ENCODE assay signal across 13 mouse cellular contexts in the genomic region with DNA sequence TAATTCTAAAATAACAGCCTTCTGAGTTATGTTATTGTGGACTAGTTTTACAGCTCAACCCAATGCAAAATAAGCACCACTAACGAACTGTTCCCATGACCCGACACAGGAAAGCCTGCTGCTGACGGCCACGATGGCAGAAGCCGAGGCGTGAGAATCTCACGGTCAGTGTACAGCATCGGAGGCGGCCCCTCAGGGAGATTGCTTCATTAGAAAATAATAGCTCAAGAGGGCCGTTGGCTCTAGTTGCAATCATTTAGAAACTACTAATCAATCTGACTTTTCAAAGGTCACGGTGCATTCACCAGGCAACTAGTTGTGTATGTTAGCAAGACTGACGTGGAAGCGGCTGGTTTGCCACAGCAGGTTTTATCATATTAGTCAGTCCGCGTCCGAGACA. TPM values are rescaled to one million over a fixed set of nuclear protein-coding genes. Genes with fewer than 3 reads are reported as not detected.
DNase-seq lines count a peak whose midpoint lies in the region; ATAC-seq lines count a peak whose summit lies in the region.
"Had no signal": no experiment of that assay in that cellular context is flagged by ENCODE, and none has a peak within 500 bp of the region (broad histone marks: within the 10 kb centered on the region; RNA-seq: fewer than 3 reads in every experiment).

No protein-coding gene starts in this region.

- ATAC-seq in kidney, embryonic 15.5 days (replicated peaks; ENCODE audit: low FRiP score): no peak
- ATAC-seq in neural tube, embryonic 11.5 days (ENCODE audit: insufficient read depth, low FRiP score, low TSS enrichment): no peak
- ATAC-seq in neural tube, embryonic 15.5 days (ENCODE audit: low FRiP score): no peak
- ATAC-seq in hindbrain, embryonic 11.5 days (ENCODE audit: low FRiP score): peak; percentile 51; the same call in 1 of the 2 replicates
- no peak for ATAC-seq in stomach, embryonic 16.5 days (ENCODE audit: insufficient read depth, low FRiP score)

- peaks cover 15% of the 10 kb centered on the region for H3K4me1 ChIP-seq in kidney, embryonic 15.5 days
- H3K4me1 ChIP-seq in neural tube, embryonic 11.5 days (ENCODE audit: control insufficient read depth, insufficient read depth, low read length): peaks cover 2% of the 10 kb centered on the region; the same call in 1 of the 2 replicates
- H3K4me1 ChIP-seq in neural tube, embryonic 15.5 days: no peaks in the 10 kb centered on the region; the same call in 1 of the 2 replicates
- no peaks in the 10 kb centered on the region for H3K4me1 ChIP-seq in hindbrain, embryonic 11.5 days (replicated peaks; ENCODE audit: control insufficient read depth, insufficient read depth, low read length)
- peaks cover 12% of the 10 kb centered on the region; the same call in 1 of the 2 replicates for H3K4me1 ChIP-seq in stomach, embryonic 16.5 days (ENCODE audit: control insufficient read depth, insufficient read depth, low read length)
- H3K4me1 ChIP-seq: intestine, embryonic 15.5 days; limb, embryonic 13.5 days had no signal

- WGBS in kidney, embryonic 15.5 days: 47% methylated on average over 16 of the region's 16 CpGs
- WGBS in neural tube, embryonic 11.5 days: 51% methylated on average over 16 of the region's 16 CpGs
- 37% methylated on average over 16 of the region's 16 CpGs for WGBS in neural tube, embryonic 15.5 days
- WGBS in hindbrain, embryonic 11.5 days: 44% methylated on average over 16 of the region's 16 CpGs
- 44% methylated on average over 16 of the region's 16 CpGs for WGBS in stomach, embryonic 16.5 days

- H3K4me3 ChIP-seq in kidney, embryonic 15.5 days (replicated peaks): no peak overlapping the region
- no peak overlapping the region for H3K4me3 ChIP-seq in neural tube, embryonic 11.5 days (ENCODE audit: low read depth, low read length)
- H3K4me3 ChIP-seq in neural tube, embryonic 15.5 days (replicated peaks): no peak overlapping the region
- H3K4me3 ChIP-seq in hindbrain, embryonic 11.5 days (ENCODE audit: low read depth, low read length): no peak overlapping the region
- no peak overlapping the region for H3K4me3 ChIP-seq in stomach, embryonic 16.5 days (replicated peaks; ENCODE audit: low read length)
- H3K4me3 ChIP-seq: intestine, embryonic 15.5 days; limb, embryonic 13.5 days had no signal

- no peak overlapping the region for H3K9ac ChIP-seq in kidney, embryonic 15.5 days
- no peak overlapping the region for H3K9ac ChIP-seq in neural tube, embryonic 11.5 days (ENCODE audit: low read length)
- no peak overlapping the region for H3K9ac ChIP-seq in neural tube, embryonic 15.5 days (replicated peaks)
- H3K9ac ChIP-seq in hindbrain, embryonic 11.5 days (ENCODE audit: low read depth, low read length): no peak overlapping the region
- no peak overlapping the region for H3K9ac ChIP-seq in stomach, embryonic 16.5 days (ENCODE audit: low read length)
- H3K9ac ChIP-seq: intestine, embryonic 15.5 days; limb, embryonic 13.5 days had no signal

- DNase-seq in kidney, adult 8-10 months: no peak
- peak; percentile 26 for DNase-seq in neural tube, embryonic 11.5 days (ENCODE audit: low spot score)
- peak; percentile 44 for DNase-seq in hindbrain, embryonic 11.5 days (ENCODE audit: low spot score)
- no peak for DNase-seq in layer of hippocampus, postnatal 14 days (ENCODE audit: low spot score in 2 of 2)
- no peak for DNase-seq in thymus, adult 18-20 months
- DNase-seq: cerebellum, adult 2 months; lung, adult 18-20 months had no signal

- H3K4me2 ChIP-seq in kidney, embryonic 15.5 days: 0 out of 2 replicates have a peak overlapping the region, but pooled peaks have one; percentile 14
- no peak overlapping the region for H3K4me2 ChIP-seq in neural tube, embryonic 11.5 days (ENCODE audit: low read depth)
- no peak overlapping the region for H3K4me2 ChIP-seq in neural tube, embryonic 15.5 days
- no peak overlapping the region for H3K4me2 ChIP-seq in hindbrain, embryonic 11.5 days (replicated peaks; ENCODE audit: low read depth, low read length)
- no peak overlapping the region for H3K4me2 ChIP-seq in stomach, embryonic 16.5 days (ENCODE audit: low read depth, low read length)
- H3K4me2 ChIP-seq: intestine, embryonic 15.5 days; limb, embryonic 13.5 days had no signal

- H3K36me3 ChIP-seq in kidney, embryonic 15.5 days: no peaks in the 10 kb centered on the region
- no peaks in the 10 kb centered on the region for H3K36me3 ChIP-seq in neural tube, embryonic 11.5 days (ENCODE audit: control insufficient read depth, insufficient read depth, low read length)
- H3K36me3 ChIP-seq in neural tube, embryonic 15.5 days: no peaks in the 10 kb centered on the region
- H3K36me3 ChIP-seq in hindbrain, embryonic 11.5 days (ENCODE audit: control insufficient read depth, insufficient read depth, low read length): no peaks in the 10 kb centered on the region
- no peaks in the 10 kb centered on the region for H3K36me3 ChIP-seq in stomach, embryonic 16.5 days (ENCODE audit: control insufficient read depth, insufficient read depth, low read length)
- H3K36me3 ChIP-seq: intestine, embryonic 15.5 days; limb, embryonic 13.5 days had no signal

- no peaks in the 10 kb centered on the region for H3K27me3 ChIP-seq in kidney, embryonic 15.5 days
- H3K27me3 ChIP-seq in neural tube, embryonic 11.5 days (ENCODE audit: control insufficient read depth, insufficient read depth, low read length): no peaks in the 10 kb centered on the region
- no peaks in the 10 kb centered on the region for H3K27me3 ChIP-seq in neural tube, embryonic 15.5 days (replicated peaks)
- no peaks in the 10 kb centered on the region for H3K27me3 ChIP-seq in hindbrain, embryonic 11.5 days (ENCODE audit: control insufficient read depth, insufficient read depth, low read length)
- no peaks in the 10 kb centered on the region for H3K27me3 ChIP-seq in stomach, embryonic 16.5 days (ENCODE audit: control insufficient read depth, insufficient read depth, low read length)
- H3K27me3 ChIP-seq: intestine, embryonic 15.5 days; limb, embryonic 13.5 days had no signal

- H3K9me3 ChIP-seq in kidney, embryonic 15.5 days (replicated peaks): no peaks in the 10 kb centered on the region
- H3K9me3 ChIP-seq in neural tube, embryonic 11.5 days (ENCODE audit: control insufficient read depth, low read length): no peaks in the 10 kb centered on the region
- no peaks in the 10 kb centered on the region for H3K9me3 ChIP-seq in neural tube, embryonic 15.5 days (replicated peaks)
- no peaks in the 10 kb centered on the region for H3K9me3 ChIP-seq in hindbrain, embryonic 11.5 days (ENCODE audit: control insufficient read depth, low read length)
- no peaks in the 10 kb centered on the region for H3K9me3 ChIP-seq in stomach, embryonic 16.5 days (replicated peaks; ENCODE audit: control insufficient read depth, low read length)
- H3K9me3 ChIP-seq: intestine, embryonic 15.5 days; limb, embryonic 13.5 days had no signal

- H3K27ac ChIP-seq in kidney, embryonic 15.5 days: peak overlapping the region; percentile 45; the same call in 1 of the 2 replicates
- H3K27ac ChIP-seq in neural tube, embryonic 11.5 days (ENCODE audit: low read depth, low read length): no peak overlapping the region
- H3K27ac ChIP-seq in neural tube, embryonic 15.5 days (replicated peaks): no peak overlapping the region
- no peak overlapping the region for H3K27ac ChIP-seq in hindbrain, embryonic 11.5 days (ENCODE audit: low read depth, low read length)
- H3K27ac ChIP-seq in stomach, embryonic 16.5 days (ENCODE audit: low read length): peak overlapping the region; percentile 44; the same call in 1 of the 2 replicates
- H3K27ac ChIP-seq: intestine, embryonic 15.5 days; limb, embryonic 13.5 days had no signal

RNA-seq across cellular contexts. Expression of a gene that starts 31.2 kb away (rescaled TPM):
- 29.8 and 30.9 TPM in 2 replicates for polyA plus RNA-seq in kidney, embryonic 15.5 days (2015; fragmentation: Nextera tagmentation; extraction: Ambion mirVana)
- 15.1 and 16.4 TPM in 2 replicates for polyA plus RNA-seq in neural tube, embryonic 11.5 days (2014; fragmentation: Nextera tagmentation; extraction: Ambion mirVana)
- 3.5 and 5.9 TPM in 2 replicates for polyA plus RNA-seq in neural tube, embryonic 15.5 days (2015; fragmentation: Nextera tagmentation; extraction: Ambion mirVana)
- polyA plus RNA-seq in hindbrain, embryonic 11.5 days (2014; fragmentation: Nextera tagmentation; extraction: Ambion mirVana): 15.2 and 19.3 TPM in 2 replicates
- 16.8 and 18.8 TPM in 2 replicates for polyA plus RNA-seq in stomach, embryonic 16.5 days (2015; fragmentation: Nextera tagmentation; extraction: Ambion mirVana)
- 10 to 100 TPM in 1 of 2 experiments, 1 to 10 TPM in 1; 8.2 to 10.1 TPM for total RNA-seq in layer of hippocampus, postnatal 14 days (2021)
- total RNA-seq: granulocyte monocyte progenitor cell, adult 5-6 weeks had no signal

Comparison
In these comparisons a context has a peak if more than half of its experiments do, and no peak if none do; other contexts are left out.
1. H3K27ac ChIP-seq: peak in kidney, embryonic 15.5 days (single experiment) and stomach, embryonic 16.5 days (single experiment); none in neural tube, embryonic 11.5 days (single experiment), neural tube, embryonic 15.5 days (single experiment) and hindbrain, embryonic 11.5 days (single experiment).
2. DNase-seq: peak in neural tube, embryonic 11.5 days (single experiment) and hindbrain, embryonic 11.5 days (single experiment); none in kidney, adult 8-10 months (0 of 2), layer of hippocampus, postnatal 14 days (0 of 2) and thymus, adult 18-20 months (0 of 2).